Mouse (Mus musculus) splenic B cell, adult 2 months (primary cell): ENCODE measurements around the gene Tmem38a.

Source experiments
- DNase-seq: peaks from one replicate; pipeline ENCODE4 v3.0.0-alpha.2; 2011; ENCODE audit warnings: low read depth, low spot score
- H3K27me3 ChIP-seq: 2 replicates; pipeline ENCODE4 v1.6.1; 2012; ENCODE audit warnings: mild to moderate bottlenecking, low read length, moderate library complexity, mixed read lengths; ENCODE audit not compliant: control insufficient read depth, poor library complexity, insufficient read depth, severe bottlenecking
- H3K36me3 ChIP-seq: 2 replicates; pipeline ENCODE4 v1.6.1; 2012; ENCODE audit warnings: mild to moderate bottlenecking, low read length, moderate library complexity, mixed read lengths; ENCODE audit not compliant: control insufficient read depth, poor library complexity, insufficient read depth, severe bottlenecking

Gene Tmem38a

GRCm38 (mm10) chr8:72571611-72572473 is at the start of gene Tmem38a:
Gene Tmem38a (plus strand): TSS chr8:72572055.
- peak; percentile 67 for DNase-seq

DNA sequence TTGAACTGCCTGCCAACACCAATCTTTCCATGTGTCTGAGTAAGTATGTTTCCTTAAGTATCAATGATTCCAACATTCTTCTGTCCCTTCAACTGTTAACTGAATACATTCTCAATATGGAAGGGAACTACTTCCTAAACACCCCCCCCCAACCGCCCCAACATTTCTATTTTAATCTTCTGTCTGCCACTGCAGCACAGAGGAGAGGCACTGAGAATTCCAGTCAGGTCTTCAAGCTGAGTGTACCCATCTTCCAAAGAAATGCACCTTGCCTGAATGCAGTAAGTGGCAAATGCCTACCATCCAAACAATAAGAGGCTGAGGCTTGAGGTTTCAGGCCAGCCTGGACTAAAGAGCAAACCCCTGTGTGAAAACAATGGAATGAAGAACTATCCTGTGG is 39.8 kb upstream of the Tmem38a start:
- H3K27me3 ChIP-seq: no peaks in the 10 kb centered on the region
- DNase-seq: no peak
- H3K36me3 ChIP-seq: no peaks in the 10 kb centered on the region

More at GRCm38 (mm10) chr8:72571611-72572473, at the start of gene Tmem38a:
- Histone ChIP-seq H3K36me3 (peaks cover 9% of the 10 kb centered on the region; the same call in 1 of the 2 replicates), H3K27me3 (no peaks in the 10 kb centered on the region)

DNA sequence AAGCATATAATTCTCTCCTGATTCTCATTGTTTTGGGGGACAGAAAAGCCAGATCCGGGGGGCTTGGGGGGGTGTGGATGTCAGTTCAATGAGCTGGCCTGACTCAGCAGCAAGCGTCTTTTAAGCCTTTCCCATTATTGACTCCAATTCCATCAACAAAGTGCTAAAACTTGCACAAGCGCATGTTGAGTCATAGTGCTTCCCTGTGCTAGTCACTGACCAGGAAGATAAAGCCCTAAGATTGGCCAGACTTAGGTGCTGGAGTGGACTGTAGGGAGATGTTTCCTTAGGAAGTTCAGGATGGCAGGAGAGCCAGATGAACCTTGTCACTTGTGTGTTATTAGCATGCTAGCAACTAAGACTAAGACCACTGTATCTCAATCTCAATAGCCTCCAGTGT is 37.0 kb upstream of the Tmem38a start:
- no peak for DNase-seq
- Histone ChIP-seq H3K27me3 (no peaks in the 10 kb centered on the region), H3K36me3 (no peaks in the 10 kb centered on the region)

- no peaks in the 10 kb centered on the region for H3K27me3 ChIP-seq
- peak; percentile 35 for DNase-seq
- H3K36me3 ChIP-seq: peaks cover 2% of the 10 kb centered on the region; the same call in 1 of the 2 replicates
Observed at GRCm38 (mm10) chr8:72539234-72539633, 32.6 kb upstream of the Tmem38a start.

- Histone ChIP-seq H3K27me3 (no peaks in the 10 kb centered on the region), H3K36me3 (peaks cover 2% of the 10 kb centered on the region)
- DNase-seq: no peak
Observed at GRCm38 (mm10) chr8:72547122-72547801, 24.6 kb upstream of the Tmem38a start.

GRCm38 (mm10) chr8:72547802-72548643 is 23.8 kb upstream of the Tmem38a start, which contains the start of gene Med26:
Gene Med26 (minus strand): TSS chr8:72548270.
- Histone ChIP-seq H3K27me3 (no peaks in the 10 kb centered on the region), H3K36me3 (peaks cover 2% of the 10 kb centered on the region)
- peak; percentile 98 for DNase-seq

DNA sequence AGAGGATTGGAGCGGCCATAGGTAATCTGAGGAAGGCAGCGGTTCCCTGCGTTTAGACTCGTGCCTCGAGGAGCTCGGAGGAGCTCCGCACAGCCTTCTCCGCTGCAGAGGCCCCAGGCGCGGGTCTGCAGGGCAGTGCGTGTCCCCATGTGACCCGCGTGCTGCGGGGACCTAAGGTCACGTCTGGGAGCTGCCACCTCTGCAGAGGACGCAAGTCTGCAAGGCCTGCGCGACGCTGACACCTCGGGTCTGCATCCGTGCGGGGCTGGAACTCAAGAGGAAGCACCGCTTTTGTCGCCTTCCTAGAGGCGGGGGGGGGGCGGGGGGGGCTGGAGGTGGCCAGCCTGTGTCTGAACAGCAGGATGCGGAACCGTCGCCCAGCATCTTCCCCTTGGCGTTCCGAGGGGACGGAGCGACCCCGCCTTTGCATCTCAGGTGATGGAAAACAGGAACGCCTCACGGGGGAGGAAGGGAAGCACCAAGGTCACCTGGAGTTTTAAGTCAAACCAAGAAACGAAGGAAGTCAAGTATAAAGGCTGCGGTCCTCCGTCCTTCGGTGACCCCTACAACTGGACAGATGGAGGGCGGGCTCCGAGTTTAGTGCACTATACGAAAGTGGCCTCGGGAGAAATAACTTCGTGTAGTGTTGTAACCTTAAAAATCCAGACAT is 23.1 kb upstream of the Tmem38a start:
- no peaks in the 10 kb centered on the region for H3K27me3 ChIP-seq
- DNase-seq: no peak
- peaks cover 2% of the 10 kb centered on the region for H3K36me3 ChIP-seq

DNA sequence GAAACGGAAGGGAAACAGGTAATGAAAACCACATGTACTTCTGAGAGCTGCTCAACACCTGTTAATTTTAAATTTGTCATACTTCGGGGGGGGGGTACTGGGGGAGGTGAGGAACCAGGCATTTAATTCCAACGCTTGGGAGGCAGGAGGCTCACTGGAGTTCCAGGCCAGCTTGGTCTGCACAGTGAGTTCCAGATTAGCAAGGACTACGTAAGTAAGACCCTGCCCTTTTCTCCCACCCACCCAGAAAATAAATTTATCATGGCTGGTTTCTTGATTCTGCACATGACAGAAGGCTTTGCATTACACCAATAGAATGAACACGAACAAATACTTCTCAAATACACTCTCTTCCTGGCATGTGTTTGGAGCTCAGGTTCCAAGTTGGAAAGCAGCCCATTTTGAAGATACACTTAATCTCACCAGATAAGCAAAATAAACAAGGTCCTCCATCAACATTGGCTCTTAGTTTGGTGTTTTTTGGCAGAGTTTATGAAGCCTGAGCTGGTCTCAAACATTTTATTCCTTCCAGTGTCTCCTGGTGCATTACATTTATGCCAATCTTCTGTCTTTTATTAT is 22.5 kb upstream of the Tmem38a start:
- Histone ChIP-seq H3K36me3 (peaks cover 2% of the 10 kb centered on the region; the same call in 1 of the 2 replicates), H3K27me3 (no peaks in the 10 kb centered on the region)
- DNase-seq: no peak

DNA sequence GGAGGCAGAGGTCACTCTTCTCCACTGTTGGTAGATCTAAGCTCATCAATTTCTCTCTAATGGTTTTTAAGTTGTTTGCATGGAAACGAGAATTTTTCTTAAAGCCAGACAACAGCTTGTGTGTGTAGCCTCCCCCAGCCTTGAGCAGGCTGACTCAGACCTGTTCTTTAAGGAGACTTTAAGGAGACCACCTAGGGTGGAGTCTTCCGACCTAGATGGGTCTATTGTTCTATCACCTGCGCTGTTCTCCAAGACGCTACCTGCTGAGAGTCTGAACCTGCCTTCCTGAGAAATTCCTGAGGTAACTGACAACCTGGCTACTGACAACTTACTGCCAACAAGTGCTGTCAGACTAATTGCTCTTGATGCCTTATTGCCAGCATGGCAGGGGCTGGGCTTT is 16.1 kb upstream of the Tmem38a start:
- H3K27me3 ChIP-seq: no peaks in the 10 kb centered on the region
- 0 out of 2 replicates have a peak, but pooled peaks cover 2% of the 10 kb centered on the region for H3K36me3 ChIP-seq
- DNase-seq: no peak

GRCm38 (mm10) chr8:72561111-72561689 is 10.7 kb upstream of the Tmem38a start:
- no peak for DNase-seq
- Histone ChIP-seq H3K27me3 (no peaks in the 10 kb centered on the region), H3K36me3 (no peaks in the 10 kb centered on the region)

DNA sequence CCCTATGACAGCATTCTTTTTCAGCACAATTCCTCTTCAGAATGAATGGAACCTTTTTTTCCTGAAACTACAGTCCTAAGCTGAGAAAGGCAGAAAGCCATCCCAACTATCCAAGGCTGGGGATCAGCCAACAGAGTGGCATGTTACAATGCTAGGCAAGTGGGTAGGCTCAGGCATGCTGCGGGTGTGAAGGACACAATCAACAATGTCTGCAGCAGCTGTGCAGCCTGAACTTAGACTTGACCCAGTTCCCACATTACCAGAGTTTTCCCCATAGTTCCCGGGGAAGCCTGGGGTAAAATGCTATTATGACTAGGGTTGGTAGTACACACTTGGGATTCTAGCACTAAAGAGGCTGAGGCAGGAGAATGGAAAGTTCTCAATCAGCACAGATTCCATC is 5.9 kb upstream of the Tmem38a start:
- H3K27me3 ChIP-seq: no peaks in the 10 kb centered on the region
- H3K36me3 ChIP-seq: peaks cover 9% of the 10 kb centered on the region; the same call in 1 of the 2 replicates
- no peak for DNase-seq

- peaks cover 9% of the 10 kb centered on the region; the same call in 1 of the 2 replicates for H3K36me3 ChIP-seq
- no peaks in the 10 kb centered on the region for H3K27me3 ChIP-seq
- peak; percentile 99 for DNase-seq
Observed at GRCm38 (mm10) chr8:72570633-72571610, 933 bp upstream of the Tmem38a start, which contains the start of gene Smim7. Gene Smim7 (minus strand): TSS chr8:72571088.
